Mouse (Mus musculus) E14TG2a.4 (cell line): Measurements from ENCODE around the gene Erv3.

Experiments
- H3K27me3 ChIP-seq: 2 replicates; pipeline ENCODE4 v1.6.1; 2014; ENCODE audit warnings: low read length, control low read depth; ENCODE audit not compliant: insufficient read depth
- H3K36me3 ChIP-seq: 2 replicates; pipeline ENCODE4 v1.6.1; 2014; ENCODE audit warnings: low read length, control low read depth; ENCODE audit not compliant: insufficient read depth
- H3K4me1 ChIP-seq: replicated peaks from 2 replicates; pipeline ENCODE4 v1.6.1; 2014; ENCODE audit warnings: low read depth, low read length, control low read depth
- H3K4me3 ChIP-seq: replicated peaks from 2 replicates; pipeline ENCODE4 v1.5.1; 2014; ENCODE audit warnings: mild to moderate bottlenecking, low read length
- H3K9me3 ChIP-seq: 2 replicates; pipeline ENCODE4 v1.6.1; 2014; ENCODE audit warnings: low read length, control low read depth
- CTCF ChIP-seq: conservative IDR thresholded peaks from 2 replicates; pipeline ENCODE4 v1.5.1; 2014; ENCODE audit warnings: low read length
- NANOG ChIP-seq: IDR thresholded peaks from 2 replicates; pipeline ENCODE4 v1.6.1; 2014; ENCODE audit warnings: borderline replicate concordance, low read length, mixed read lengths
- POU5F1 ChIP-seq: IDR thresholded peaks from 2 replicates; pipeline ENCODE4 v1.6.1; 2014; ENCODE audit warnings: low read length, borderline replicate concordance

The Erv3 gene

DNA sequence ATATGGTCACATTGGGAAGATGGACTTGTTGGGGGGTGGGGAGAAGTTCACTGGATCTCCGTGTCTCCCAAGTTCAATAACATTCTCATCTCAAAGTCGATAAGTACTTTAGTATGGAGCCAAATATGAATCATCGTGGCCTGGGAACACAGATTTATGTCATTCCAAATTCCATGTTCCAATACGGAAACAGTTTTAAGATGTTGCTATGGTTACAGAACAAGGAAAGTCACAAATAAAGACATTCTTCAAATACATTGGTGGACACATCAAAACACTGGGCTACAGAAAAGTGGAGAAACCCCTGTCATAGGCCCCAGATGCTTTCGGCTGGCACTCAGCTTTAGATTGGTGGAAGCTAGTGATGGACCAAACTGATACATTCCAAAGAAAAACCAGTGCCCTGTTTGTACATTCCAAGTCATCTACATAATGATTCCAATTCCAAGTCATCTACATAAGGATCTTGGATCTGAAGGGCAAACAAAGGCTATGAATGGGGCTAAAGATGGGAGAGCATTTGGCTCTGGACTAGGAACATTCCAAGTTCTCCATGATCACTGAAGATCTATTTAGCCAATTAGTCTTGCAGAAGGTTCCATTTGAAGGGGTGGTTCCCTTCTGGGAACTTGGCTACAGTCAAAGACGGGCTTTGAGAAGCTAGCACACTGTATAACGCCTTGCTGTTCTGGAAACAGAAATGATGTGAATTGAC lies 17.2 kb upstream of the Erv3 start:
- H3K36me3 ChIP-seq = no peaks in the 10 kb centered on the region
- peaks cover 5% of the 10 kb centered on the region for H3K9me3 ChIP-seq
- H3K4me1 ChIP-seq = peaks cover 10% of the 10 kb centered on the region
- no peaks in the 10 kb centered on the region; the same call in 1 of the 2 replicates for H3K27me3 ChIP-seq
- no peak overlapping the region for H3K4me3 ChIP-seq
- TF ChIP-seq CTCF = no peak
- TF ChIP-seq NANOG = no peak
- no peak for TF ChIP-seq POU5F1

DNA sequence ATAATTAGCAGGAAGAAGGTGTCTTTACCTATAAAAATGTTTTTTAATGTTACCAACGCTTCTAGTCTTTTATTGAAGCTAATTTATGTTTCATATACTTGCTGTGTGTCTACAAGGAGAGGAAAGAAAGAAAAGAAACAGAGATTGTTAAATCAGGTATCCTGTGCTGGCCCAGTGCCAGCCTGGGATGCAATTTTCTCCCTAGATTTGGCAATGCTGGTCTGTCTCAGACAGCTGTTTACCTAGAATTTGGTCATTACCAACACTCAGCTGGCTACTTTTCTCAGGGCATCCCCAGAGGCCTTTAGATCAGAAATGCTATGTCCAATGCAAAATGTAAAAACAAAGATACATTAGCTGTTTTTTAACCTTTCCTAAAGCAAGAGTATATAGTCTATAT lies 13.8 kb upstream of the Erv3 start:
- Histone ChIP-seq H3K4me3 (no peak overlapping the region), H3K9me3 (peaks cover 9% of the 10 kb centered on the region), H3K4me1 (peaks cover 13% of the 10 kb centered on the region), H3K27me3 (no peaks in the 10 kb centered on the region; the same call in 1 of the 2 replicates), H3K36me3 (no peaks in the 10 kb centered on the region)
- TF ChIP-seq NANOG (no peak), POU5F1 (no peak), CTCF (no peak)

DNA sequence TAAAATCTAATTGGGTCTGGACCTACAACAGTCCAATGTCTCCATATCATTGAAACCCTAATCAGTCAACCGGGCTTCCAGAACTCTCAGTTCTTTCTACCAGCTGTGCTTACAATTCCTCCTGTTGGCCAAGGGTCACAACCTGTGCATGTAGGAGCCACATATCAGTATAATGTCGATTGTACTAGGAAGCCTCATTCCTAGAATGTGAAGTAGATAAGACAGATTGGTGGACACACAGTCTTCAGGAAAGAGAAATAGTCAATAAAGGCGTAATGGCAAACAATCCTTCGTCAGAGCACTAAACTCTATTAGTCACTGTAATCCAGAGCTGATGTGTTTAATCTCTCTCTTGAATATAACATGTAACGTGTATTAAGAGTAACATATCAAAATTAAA lies 9.4 kb upstream of the Erv3 start:
- Histone ChIP-seq H3K27me3 (no peaks in the 10 kb centered on the region), H3K4me1 (peaks cover 28% of the 10 kb centered on the region), H3K9me3 (peaks cover 9% of the 10 kb centered on the region), H3K36me3 (no peaks in the 10 kb centered on the region), H3K4me3 (no peak overlapping the region)
- TF ChIP-seq CTCF (no peak), NANOG (no peak), POU5F1 (no peak)

DNA sequence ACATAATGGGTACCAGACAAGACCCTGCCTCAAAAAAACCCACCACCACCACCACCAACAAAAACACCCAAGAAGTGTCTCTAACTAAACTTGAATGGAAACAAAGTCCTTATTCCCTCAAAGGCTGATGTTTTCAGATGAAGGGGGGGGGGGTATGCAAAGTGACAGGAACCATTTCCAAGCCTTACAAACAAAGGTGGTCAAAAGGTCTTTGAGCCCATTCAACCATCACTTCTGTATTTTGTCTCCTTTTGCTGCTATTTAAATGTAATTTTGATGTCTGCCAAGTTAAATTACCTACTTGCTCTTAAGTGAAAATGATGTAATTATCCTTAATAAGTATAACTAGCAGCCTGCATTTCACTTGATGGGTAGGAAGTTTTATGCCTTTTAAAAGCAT lies 7.1 kb upstream of the Erv3 start:
- Histone ChIP-seq H3K4me3 (no peak overlapping the region), H3K27me3 (no peaks in the 10 kb centered on the region), H3K36me3 (no peaks in the 10 kb centered on the region), H3K9me3 (peaks cover 4% of the 10 kb centered on the region), H3K4me1 (peaks cover 28% of the 10 kb centered on the region)
- TF ChIP-seq CTCF = no peak
- TF ChIP-seq NANOG = no peak
- no peak for TF ChIP-seq POU5F1

DNA sequence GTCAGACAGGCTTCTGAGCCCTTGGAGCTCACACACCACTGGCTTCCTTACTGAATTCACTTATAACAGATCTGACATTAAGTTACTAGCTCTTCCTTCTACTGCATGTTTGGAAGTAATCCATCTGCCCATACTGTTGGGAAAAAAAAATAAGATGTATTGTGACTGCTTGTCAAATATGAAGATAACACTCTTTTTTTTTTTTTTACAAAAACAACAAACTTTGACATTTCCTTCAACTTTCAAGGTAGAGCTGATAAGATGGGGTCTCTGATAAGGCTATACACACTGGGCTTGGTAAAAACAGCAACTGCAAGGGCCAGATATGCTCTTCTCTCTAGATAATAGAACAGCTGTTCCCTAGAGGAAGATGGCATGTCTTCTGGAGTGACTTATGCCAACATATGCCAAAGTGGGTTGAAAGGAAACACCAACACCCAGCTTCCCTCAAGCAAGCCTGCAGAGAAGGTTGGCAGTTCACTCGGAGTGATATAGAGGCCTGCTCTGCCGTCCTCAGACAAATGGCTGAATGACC lies 4.8 kb upstream of the Erv3 start:
- Histone ChIP-seq H3K4me3 (no peak overlapping the region), H3K27me3 (no peaks in the 10 kb centered on the region), H3K36me3 (no peaks in the 10 kb centered on the region), H3K9me3 (no peaks in the 10 kb centered on the region; the same call in 1 of the 2 replicates), H3K4me1 (peaks cover 22% of the 10 kb centered on the region)
- TF ChIP-seq CTCF (no peak), POU5F1 (no peak)

DNA sequence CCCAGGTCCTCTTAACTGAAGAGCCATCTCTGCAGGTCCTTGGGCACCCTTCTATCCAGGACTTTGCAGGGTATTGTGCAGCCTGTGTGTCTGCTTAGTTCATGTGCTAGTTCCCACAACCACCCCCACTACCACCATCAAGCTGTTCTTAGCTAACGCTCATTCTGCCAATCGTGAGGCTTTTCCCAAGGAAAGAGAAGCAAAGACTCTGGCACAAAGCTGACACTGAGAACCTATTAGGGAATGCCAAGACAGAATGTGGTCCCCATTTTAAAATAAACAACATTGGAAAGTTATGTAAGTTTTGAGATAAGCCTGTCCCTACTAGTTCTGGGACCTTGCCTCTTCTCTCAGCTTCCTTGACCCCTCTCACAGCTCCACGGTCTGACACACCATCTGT lies 3.9 kb upstream of the Erv3 start:
- H3K9me3 ChIP-seq = peaks cover 7% of the 10 kb centered on the region
- TF ChIP-seq POU5F1 = no peak
- TF ChIP-seq NANOG = no peak
- TF ChIP-seq CTCF = no peak

DNA sequence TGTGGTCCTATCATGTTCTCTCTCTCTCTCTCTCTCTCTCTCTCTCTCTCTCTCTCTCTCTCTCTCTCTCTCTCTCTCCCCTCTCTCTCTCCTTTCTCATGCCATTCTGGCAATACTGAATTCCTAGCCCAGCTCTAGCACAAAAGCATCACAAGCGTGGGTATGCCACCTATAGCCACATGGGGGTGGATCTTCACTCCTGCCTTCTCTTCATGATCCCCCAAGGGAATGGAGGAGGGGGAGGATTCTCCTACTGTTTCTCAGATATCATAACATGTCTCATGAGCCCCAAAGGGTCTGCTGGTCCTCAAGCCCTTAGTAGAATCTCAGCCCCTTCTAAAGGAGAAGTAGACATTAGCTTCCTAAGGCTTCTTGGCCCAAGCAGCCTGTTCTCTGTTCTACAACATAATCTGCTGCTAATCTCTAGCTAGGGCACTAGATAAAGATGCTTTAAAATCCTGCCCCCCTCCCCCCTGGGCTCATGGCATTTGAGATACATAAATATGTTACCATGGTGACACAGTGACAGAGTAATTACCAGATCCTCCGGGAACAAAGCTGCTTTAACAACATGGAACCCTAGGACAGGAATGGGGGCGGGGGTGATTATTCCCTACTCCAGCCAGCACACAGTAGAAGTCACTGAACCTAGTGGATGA lies 3.2 kb upstream of the Erv3 start:
- no peaks in the 10 kb centered on the region for H3K27me3 ChIP-seq
- no peak overlapping the region for H3K4me3 ChIP-seq
- peaks cover 15% of the 10 kb centered on the region for H3K9me3 ChIP-seq
- TF ChIP-seq NANOG (no peak), POU5F1 (no peak), CTCF (no peak)
- no peaks in the 10 kb centered on the region for H3K36me3 ChIP-seq
- H3K4me1 ChIP-seq = peaks cover 9% of the 10 kb centered on the region

More for the DNA sequence above, 3.9 kb upstream of the Erv3 start:
- Histone ChIP-seq H3K36me3 (no peaks in the 10 kb centered on the region), H3K4me3 (no peak overlapping the region), H3K4me1 (peaks cover 16% of the 10 kb centered on the region), H3K27me3 (no peaks in the 10 kb centered on the region)

DNA sequence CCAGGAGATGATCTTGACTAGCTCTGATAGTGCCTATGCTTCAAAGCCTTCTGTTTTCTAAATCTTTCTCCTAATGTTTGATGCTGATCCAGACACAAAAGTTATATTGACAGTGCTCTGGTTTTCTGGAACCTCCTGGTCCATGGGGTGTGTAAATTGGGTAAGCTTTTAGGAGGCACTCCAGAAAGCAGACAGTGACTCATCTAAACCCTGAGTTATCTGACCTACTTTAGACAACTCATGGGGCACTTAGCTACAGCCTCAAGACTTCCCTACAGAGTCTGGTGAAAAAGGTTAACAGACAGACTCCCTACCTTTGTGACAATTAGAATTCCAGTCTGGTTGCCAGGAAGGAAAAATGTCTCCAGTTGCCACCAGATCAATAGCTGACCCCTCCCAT lies 1.7 kb downstream of the Erv3 start:
- H3K4me1 ChIP-seq = no peaks in the 10 kb centered on the region
- peaks cover 25% of the 10 kb centered on the region for H3K9me3 ChIP-seq
- no peaks in the 10 kb centered on the region for H3K27me3 ChIP-seq
- no peak overlapping the region for H3K4me3 ChIP-seq
- 0 out of 2 replicates have a peak, but pooled peaks cover 5% of the 10 kb centered on the region for H3K36me3 ChIP-seq
- no peak for TF ChIP-seq CTCF
- no peak for TF ChIP-seq POU5F1
- no peak for TF ChIP-seq NANOG
